Mouse (Mus musculus) erythroblast, adult 5-6 weeks (primary cell): ENCODE measurements around the gene Lpp. TPM values are rescaled to one million over a fixed set of nuclear protein-coding genes. Genes with fewer than 3 reads are reported as not detected.

Experiments
- ATAC-seq: replicated peaks from 2 replicates; pipeline ENCODE4 v1.8.0; 2016; ENCODE audit warnings: moderate number of reproducible peaks, mild to moderate bottlenecking, moderate TSS enrichment, inconsistent platforms; ENCODE audit not compliant: poor library complexity, low FRiP score, severe bottlenecking
- total RNA-seq, 2 experiments: library from RNA; stranded (forward) in 1 of 2; stranded (reverse) in 1 of 2; fragments of 150-400 nt in 1 of 2; fragments of 200-764, 138-1000 nt in 1 of 2; gene quantifications; 2 replicates each; pipeline versions ENCODE4 v1.2.3 to v1.2.4; 2015 to 2017; ENCODE audit warnings: low replicate concordance in 2 of 2

Gene Lpp
- total RNA-seq, 2 experiments from 2014 or later, result 2.0 to 3.3 TPM

DNA sequence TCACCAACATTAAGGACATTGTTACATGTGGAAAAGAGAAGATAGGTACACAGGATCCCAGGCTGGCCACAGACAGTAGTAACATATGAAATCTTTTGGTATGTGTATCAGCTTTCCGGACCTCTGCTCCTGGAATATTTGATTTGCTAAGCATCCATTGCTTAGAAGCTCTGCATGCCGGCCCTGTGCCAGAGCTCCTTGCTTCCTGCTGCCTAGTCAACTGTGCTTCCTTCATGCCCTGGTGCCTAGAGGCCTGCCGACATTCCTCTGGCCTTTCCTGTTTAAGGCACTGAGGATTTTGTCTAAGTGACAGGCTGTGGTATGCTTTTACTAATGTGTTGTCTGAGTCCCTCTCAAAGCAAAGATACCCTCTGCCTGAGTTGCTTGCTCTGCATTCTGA, 493.0 kb downstream of the Lpp start:
- no peak for ATAC-seq

DNA sequence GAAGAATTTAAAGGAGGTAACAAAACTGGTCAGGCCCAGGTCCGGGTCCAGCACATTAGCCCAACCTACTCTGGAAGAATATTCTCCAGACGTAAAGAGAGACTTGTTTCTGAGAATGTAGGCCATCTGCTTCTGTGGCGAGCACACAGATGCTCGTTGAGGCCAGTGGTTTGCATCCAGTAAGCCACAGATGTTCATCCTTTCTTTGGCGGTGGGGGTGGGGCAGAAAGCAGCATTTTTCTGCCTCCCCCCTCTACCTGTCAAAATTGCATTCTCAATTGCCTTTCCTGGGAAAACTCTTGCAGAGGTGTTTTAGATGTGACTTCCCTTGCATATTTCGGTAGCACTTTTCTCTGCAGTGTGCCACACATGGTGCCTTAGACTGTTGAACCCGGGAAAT, 493.6 kb downstream of the Lpp start:
- no peak for ATAC-seq

DNA sequence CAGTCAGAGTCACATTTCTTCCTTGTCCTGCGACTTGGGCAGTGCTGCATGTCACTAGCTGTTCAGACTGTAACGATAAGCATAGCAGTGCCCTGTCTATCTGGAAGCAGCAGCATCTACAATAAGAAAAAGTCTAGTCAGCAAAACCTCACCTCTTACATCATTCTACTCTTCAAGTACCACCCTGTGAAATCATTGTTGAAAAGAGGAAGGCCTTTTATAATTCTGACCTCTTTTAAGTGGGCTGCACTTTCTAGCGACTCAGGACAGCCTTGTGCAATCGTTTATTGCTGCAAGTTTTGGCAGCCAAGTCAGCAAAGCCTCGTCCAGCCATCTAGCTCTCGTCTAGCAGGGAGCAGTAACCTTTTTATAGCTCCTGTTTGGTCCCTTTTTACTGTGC, 498.1 kb downstream of the Lpp start:
- no peak for ATAC-seq

DNA sequence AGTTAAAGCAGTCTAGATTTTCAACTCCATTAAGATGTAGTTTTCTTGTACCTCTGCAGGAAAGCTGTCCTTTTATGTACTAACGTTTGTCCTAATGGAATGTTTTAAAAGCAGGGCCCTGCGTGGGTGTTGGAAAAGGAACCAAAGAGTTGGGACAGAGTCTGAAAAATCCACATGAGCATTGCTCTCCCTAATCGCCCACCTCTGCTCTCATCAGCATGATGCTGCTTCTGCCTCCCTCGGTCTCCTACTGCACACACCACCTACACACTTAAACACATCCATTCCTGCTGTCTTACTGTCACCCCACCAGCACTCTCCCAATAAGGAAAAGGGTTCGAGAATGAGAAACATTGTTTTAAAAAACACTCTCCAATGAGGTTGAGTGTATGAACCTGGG, 501.9 kb downstream of the Lpp start:
- no peak for ATAC-seq

DNA sequence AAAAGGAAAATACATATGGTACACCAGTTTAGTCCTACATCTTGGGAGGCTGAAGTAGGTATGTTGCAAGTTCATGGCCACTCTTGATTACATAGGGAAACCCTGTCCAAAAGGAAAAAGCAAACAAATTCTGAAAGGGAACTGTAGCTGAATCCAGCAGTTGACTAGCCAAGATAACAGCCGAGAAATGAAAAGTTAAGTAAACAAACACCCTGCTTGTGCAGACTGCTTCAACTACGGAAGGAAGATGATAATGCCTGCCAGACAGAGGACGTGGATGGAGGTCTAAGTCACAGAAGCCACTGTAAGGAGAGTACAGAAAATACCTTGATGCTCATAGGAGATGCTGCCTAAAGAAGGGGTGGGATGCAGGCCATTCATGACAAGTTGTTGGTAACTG, 504.3 kb downstream of the Lpp start:
- no peak for ATAC-seq

DNA sequence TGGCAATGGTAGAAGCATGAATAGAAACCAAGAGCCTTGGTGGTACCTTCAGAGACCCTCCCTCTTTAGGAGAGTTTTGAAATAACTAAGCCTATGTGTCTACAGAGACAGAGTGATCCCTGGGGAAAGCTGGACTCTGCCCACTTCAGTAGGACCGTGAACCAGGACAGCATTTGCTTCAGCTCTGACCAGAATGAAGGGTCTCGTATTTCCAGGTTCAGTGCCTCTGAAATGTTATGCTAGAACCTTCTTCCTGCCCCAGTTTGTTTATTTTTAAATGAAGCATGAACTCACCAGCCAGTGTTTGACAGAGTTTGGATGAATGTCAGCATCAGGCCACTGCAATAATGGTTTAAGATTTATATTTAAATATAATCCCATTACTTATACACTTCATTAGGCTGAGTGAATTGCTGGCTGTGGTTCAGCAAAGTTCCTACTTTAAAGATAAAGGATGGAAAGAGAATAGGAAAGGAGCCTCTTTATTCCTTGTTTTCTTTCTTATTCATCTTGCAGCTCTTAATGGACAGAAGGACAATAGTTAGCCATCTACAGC, 507.0 kb downstream of the Lpp start:
- no peak for ATAC-seq

DNA sequence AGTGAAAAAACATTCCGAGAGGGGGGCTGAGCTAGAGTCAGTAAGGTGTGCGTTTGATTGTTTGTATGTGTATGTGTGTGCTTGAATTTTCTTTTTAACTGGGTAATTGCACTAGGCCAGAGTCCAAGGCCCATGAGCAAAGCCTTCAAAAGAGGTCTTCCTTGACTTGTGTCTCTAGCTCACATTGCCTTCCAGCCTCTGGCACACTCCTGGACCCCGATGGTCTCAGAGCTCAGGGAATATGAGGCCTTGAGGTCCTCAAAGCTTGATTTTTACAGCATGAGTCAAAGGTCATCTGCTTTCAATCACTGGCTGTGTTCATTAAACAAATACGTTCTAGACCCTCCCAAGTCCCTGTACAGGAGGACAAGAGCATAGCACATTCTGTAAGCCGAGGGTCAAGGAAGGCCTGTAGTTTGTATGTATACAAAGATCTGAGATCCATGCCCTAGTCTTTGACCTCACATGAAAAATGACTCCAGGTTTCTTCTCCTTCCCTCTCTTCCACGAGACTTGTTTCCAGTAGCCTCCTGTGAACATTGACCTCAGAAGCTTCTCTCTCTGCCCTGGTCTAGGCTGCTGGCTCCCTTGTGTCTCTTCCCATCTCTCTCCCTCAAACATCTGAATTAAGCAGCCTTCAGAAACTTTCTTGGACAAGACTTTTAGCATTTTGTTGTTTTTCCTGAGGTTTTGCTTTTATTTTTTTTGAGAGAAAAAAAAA, 508.0 kb downstream of the Lpp start:
- no peak for ATAC-seq

DNA sequence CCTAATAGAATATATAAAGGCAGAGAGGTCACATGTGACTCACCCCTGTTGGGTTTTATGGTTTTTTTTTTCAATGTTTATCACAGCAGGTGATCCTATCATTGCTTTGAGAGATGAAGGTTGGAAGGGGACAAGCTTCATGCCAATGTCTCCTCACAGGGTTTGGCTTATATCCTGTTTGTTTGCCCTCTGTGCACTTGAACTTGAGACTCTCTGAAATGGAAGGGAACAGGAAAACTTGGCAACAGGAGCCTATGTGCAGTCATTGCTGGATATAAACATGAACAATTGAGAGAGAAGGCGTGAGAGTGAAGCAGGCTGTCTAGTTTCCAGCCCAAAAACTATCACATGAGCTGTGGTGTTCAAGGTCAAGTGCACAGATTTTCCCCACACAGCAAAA, 508.8 kb downstream of the Lpp start:
- no peak for ATAC-seq

DNA sequence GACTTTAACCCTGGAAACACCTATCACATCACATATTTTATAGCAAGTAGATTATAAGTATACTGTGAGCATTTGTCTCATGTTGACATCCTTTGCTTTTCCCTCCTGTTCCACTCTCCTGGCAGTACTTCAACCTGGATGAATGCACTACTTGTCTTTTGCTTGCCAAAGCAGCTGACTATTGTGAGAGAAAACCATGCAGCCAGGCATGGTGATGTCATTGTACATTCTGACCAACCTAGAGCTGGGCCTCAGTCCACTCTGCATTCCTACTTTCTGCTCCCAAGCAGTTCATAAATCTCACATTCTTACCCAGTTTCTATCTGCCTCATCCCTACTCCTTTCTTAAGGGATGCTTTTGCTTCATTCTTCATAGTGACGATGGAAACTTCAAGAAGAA, 515.6 kb downstream of the Lpp start:
- no peak for ATAC-seq

DNA sequence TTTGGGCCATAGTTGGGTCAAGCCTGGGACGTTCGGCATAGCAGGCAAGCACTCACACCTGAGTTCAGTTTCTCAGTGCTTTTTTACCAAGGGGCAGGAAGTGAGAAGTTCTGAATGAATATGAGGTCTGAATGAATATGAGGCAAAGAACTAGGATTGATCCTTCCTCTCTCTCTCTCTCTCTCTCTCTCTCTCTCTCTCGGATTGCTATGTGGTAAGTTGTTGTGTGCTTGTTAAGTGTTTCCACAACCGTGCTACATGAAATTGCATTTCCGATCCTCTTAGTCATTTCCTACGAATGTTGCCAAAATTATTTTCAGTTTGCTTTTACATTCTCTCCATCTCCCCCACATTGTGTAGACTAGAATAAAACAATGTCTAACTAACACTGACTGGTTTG, 517.0 kb downstream of the Lpp start:
- no peak for ATAC-seq

DNA sequence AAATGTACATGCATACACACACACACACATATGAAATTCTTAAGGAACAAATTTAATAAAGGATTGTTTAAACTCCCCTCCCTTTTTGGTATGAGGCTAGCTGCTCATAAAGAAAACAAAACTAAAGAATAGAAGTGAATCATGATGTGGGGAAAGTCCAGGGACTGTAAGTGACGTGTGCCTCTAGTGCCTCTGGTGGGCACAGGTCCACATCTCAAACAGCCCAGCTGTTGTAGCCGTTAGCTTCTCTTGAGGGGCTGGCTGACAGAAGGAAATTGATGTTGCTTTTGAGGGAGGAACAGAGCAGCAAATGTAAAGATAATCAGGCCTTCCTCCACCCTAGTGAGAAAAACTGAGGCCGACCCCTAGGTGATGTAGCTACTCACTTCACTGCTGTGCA, 517.5 kb downstream of the Lpp start:
- no peak for ATAC-seq

DNA sequence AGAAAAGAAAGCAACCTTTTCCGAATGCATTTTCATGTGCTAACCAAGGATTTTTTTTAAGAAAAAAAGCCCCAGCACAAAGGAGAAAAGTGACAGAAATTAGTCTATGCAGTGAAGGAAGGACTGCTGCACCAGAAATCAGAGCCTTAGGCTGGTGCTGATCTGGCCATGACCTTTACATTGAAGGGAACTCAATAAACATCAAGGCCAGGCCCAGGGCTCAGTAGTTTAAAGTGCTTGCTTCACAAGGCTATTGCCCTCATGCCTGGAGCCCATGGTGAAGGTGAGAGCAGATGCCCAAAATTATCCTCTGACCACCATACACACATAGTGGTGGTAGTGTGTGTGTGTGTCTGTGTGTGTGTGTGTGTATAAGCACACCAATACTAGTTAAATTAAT, 519.1 kb downstream of the Lpp start:
- ATAC-seq, result no peak

DNA sequence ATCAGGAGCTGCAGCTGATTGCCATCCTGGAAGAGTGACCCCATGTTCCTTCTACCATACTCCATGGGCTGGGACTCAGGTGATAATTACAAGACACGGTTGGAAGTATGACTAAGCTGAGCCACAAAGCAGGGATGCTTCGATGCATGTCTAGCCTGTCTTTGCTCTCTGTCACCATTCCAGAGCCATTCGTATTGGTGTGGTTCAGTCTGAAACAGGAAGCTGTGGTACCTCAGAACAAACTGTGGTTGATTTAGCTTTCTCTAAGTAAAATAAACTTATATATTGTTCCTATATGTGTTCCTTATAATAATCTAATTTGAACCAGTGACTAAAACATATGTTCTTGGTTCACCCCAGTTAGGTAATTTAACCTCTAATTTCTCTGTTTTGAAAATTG, 519.7 kb downstream of the Lpp start:
- ATAC-seq, result no peak

DNA sequence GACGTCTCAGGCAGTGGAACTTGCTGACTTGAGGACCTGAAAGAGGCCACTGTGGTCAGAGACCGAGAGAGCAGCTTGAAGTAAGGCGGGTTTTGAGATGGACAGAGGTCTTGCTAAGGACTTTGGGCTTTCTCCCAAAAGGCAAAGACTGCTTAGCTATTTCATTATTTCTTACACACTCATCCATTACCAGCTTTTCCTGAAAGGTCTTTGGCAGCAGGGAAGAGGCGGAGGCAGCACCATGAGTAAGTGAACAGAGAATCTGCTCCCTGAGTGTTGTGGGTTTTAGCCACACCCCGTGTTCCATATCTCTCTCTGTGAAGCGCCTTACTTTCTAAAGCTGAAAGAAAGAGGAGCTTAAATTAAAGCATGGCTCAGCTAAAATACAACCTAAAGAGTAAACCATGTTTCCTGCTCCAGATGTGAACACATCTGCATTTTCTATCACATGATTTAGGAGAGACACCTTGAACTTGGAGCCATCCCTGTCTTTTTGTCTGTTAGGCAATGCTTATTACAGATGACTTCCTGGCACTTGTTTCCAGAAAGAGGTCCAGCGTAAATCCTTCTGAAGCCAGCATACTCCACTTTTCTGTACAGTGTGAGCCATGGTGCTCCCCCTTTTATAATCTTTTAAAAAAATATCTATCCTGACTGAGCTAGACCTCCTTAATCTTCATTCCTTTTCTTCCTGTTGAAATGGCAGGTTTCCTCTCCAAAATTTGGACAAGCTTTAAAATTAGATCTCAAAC, 520.5 kb downstream of the Lpp start:
- ATAC-seq, result no peak

DNA sequence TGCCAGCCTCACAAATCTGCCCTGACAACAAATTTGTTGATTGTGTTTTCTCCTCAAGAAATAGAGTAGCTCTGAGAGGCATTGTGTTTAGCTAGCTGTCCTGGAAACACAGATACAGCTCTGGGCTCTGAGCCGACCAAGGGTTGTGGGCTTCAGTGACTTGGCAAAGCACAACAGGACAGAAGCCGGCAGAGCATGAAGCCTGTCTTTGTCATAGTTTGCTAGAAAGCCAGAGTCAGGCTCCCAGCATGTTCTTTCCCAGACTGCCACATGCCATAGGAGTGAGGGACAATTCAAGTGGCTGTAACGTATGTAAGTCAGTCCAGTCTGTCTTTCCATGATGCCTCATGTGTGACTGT, 521.1 kb downstream of the Lpp start:
- no peak for ATAC-seq

DNA sequence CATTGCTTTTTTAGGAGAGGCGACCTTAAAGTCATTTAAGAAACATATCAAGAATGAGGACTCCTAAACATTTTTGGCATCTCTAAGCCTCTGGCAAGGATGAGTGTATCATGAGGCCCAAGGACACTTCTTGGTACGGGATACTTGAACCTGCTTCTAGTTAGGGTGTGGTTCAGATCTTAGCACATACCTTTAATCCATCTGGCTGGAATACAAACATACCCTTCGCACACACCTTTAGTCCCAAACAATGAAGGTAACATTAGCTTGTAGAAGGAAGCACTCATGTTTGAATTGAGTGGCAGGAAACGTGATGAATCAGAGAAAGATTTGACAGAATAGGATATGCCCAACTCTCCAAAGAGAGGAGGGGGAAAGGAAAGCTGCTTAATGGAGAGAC, 522.2 kb downstream of the Lpp start:
- ATAC-seq, result no peak

DNA sequence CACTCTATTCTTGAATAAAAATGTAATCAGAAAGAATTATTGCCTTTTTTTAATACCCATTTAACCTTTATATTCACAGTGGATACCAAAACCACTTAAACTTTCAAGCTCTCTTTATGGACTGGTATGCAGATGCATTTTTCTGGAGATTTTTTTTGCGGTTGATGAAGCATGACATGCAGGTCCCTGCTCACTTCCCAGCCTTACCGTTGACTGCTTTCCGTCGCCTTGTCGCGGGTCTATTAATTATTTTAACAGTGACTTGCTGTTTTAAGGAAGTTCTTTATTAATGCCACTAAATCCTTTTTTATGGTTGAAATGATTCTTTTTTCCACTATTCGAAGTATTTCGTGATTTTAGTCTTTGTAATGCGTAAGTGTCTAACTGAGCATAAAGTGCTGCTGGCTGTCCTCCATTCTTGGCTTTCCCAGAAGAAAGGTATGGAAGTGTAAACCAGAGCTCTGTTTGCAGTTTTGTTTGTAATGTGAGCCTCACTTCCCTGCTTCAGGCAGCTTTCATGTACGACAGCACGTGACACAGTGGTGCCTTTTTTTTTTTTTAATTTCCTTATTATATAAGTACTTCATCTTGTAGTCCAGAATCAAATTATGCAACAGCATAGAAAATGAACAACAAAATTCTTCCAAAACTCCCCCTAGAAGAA, 526.2 kb downstream of the Lpp start:
- no peak for ATAC-seq

DNA sequence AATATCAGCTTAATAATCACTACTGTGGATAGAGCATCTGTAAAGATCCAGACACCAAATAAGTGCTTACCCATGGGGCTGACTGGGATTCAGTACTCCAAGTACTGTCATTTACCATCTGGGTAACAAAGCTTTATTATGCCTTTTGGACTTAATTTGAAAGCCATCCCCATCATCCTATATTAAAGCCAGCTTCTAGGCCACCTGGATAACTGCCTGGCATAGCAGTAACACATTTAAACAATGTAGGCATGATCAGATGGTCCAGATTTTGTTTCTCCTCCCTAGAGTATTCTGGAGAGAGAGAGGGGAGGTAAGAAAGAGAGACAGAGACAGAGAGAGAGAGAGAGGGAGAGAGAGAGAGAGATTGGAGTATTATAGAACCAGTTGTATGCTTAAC, 536.8 kb downstream of the Lpp start:
- no peak for ATAC-seq

DNA sequence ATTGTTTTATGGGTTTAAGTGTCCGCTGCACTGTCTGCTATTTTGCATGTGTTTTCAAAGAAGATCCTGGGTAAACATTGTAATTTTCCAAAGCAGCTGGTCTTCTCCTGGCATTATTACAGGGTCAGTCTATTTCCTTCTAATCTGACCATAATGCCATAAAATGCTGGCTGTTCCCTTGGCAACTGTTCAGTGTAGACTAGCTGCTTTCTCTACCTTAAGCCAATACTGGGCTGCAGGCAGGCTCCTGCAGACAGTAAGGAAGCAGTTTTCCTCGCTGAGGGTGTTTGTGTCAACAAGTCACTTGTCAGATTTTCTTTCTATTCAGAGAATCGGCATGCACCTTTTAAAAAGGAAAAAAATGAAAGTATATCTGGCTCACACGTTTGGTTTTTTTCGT, 537.3 kb downstream of the Lpp start:
- ATAC-seq, result no peak

DNA sequence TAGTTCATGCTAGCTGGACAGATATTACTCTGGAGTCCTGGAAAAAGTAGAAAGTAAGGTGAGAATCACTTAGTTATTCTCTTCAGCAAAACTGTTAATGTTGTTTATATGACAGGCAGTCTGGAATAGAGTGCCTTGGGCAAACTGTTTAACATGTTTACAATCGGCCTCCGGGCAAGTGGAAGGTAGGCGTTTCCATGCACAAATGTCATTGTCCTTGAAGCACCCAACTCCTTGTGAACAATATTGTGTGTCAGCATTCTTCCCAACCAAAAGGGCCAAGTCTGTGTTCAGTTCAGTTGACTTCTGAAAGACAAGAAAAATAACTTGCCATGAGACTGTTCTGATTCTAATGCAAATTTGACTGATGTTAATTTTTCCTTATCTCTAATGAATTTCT, 539.5 kb downstream of the Lpp start:
- no peak for ATAC-seq

DNA sequence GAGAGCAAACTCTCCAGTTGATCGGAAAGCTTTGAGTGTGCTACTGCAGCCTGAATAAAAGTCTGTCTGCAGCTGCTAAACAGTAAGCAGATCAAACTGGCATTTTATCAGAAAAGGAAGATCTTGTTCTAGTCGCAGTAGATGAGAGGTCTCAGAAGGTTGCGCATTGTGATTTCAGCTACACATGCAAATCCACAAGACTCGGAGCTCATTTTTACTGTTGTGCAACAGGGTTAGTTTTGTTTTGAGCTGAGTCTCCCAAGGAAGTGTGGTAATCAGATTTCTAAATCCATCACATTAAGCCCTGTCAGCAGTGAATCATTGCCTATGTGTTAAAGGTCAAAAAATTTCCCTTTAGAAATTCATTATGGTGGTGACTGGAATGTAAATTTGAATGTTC, 540.4 kb downstream of the Lpp start:
- no peak for ATAC-seq
